Mouse (Mus musculus) heart, embryonic 14.5 days (tissue): ENCODE data around the gene C1qbp. TPM values are rescaled to one million over a fixed set of nuclear protein-coding genes. Genes with fewer than 3 reads are reported as not detected.
A peak's percentile ranks its signal among the peaks of the same experiment; 100 is the strongest.

Source experiments
- ATAC-seq: fragments of 200-750 bp; cut with Nextera tagmentation; 2 replicates; pipeline ENCODE4 v1.8.0; 2017; ENCODE audit warnings: low read depth, moderate TSS enrichment; ENCODE audit not compliant: insufficient number of reproducible peaks, insufficient read depth, low FRiP score
- H3K27ac ChIP-seq, 2 experiments: fragments of 200-500 bp in 1 of 2; fragments of 300-500 bp in 1 of 2; sonication (generic) in 1 of 2; replicated peaks in 1 of 2; 2 replicates each; pipeline ENCODE4 v1.5.1; 2012 to 2014; ENCODE audit warnings: low read depth in 2 of 2, low read length in 2 of 2, control low read depth in 1 of 2, mild to moderate bottlenecking in 1 of 2, mixed read lengths in 1 of 2; ENCODE audit not compliant: control insufficient read depth in 1 of 2, insufficient read depth in 1 of 2
- H3K27me3 ChIP-seq: fragments of 300-500 bp; sonication (generic); 2 replicates; pipeline ENCODE4 v1.6.1; 2014; ENCODE audit warnings: mild to moderate bottlenecking, low read length, control low read depth; ENCODE audit not compliant: control insufficient read depth, insufficient read depth
- H3K36me3 ChIP-seq: fragments of 300-500 bp; sonication (generic); 2 replicates; pipeline ENCODE4 v1.6.1; 2014; ENCODE audit warnings: mild to moderate bottlenecking, control low read depth, low read length, mixed read lengths; ENCODE audit not compliant: control insufficient read depth, insufficient read depth
- H3K4me1 ChIP-seq, 2 experiments: fragments of 200-500 bp in 1 of 2; fragments of 300-500 bp in 1 of 2; sonication (generic) in 1 of 2; 2 replicates each; pipeline ENCODE4 v1.6.1; 2012 to 2014; ENCODE audit warnings: low read length in 2 of 2, control low read depth in 1 of 2, mixed read lengths in 1 of 2; ENCODE audit not compliant: control insufficient read depth in 2 of 2, insufficient read depth in 2 of 2
- H3K4me2 ChIP-seq: fragments of 300-500 bp; sonication (generic); 2 replicates; pipeline ENCODE4 v1.6.1; 2014; ENCODE audit warnings: mild to moderate bottlenecking, low read length
- H3K4me3 ChIP-seq, 2 experiments: fragments of 200-500 bp in 1 of 2; fragments of 300-500 bp in 1 of 2; sonication (generic) in 1 of 2; 2 replicates each; pipeline ENCODE4 v1.5.1; 2012 to 2014; ENCODE audit warnings: low read length in 2 of 2, mild to moderate bottlenecking in 2 of 2, control low read depth in 1 of 2, low read depth in 1 of 2, moderate library complexity in 1 of 2; ENCODE audit not compliant: control insufficient read depth in 1 of 2, insufficient read depth in 1 of 2
- H3K9ac ChIP-seq: fragments of 300-500 bp; sonication (generic); 2 replicates; pipeline ENCODE4 v1.6.1; 2014; ENCODE audit warnings: mild to moderate bottlenecking, low read length
- H3K9me3 ChIP-seq: fragments of 300-500 bp; sonication (generic); 2 replicates; pipeline ENCODE4 v1.6.1; 2016; ENCODE audit warnings: low read length, control low read depth; ENCODE audit not compliant: control insufficient read depth
- WGBS: fragments of 180-500 bp; shearing (Covaris S2); extraction: QIAGEN DNeasy Blood & Tissue Kit; methylation state at CpG from one replicate; pipeline ENCODE4 v1.1.7; 2014; 5-methylcytosine and 5-hydroxymethylcytosine counted together
- polyA plus RNA-seq: library from polyadenylated mRNA; unstranded; fragments of >200 nt; fragmentation: Nextera tagmentation; extraction: Ambion mirVana; gene quantifications from 2 replicates; pipeline ENCODE4 v1.2.1, GENCODE M21; 2014

C1qbp gene
- polyA plus RNA-seq, 1 experiment from 2014 or later, result 244 TPM

- Histone ChIP-seq H3K4me1 (peaks cover 0 to 18% of the 10 kb centered on the region in 2 experiments; a peak in 2 of 4 replicates), H3K4me2 (no peak overlapping the region), H3K36me3 (peaks cover 29% of the 10 kb centered on the region), H3K27ac (no peak overlapping the region), H3K9me3 (no peaks in the 10 kb centered on the region), H3K27me3 (no peaks in the 10 kb centered on the region), H3K4me3 (no peak overlapping the region), H3K9ac (no peak overlapping the region)
- WGBS, result 83% methylated on average over 1 of the region's 1 CpGs
- ATAC-seq, result no peak
These were observed 34.2 kb upstream of the C1qbp start for GRCm38 (mm10) chr11:71017051-71017450.

GRCm38 (mm10) chr11:71012743-71013142 is 29.9 kb upstream of the C1qbp start:
- Histone ChIP-seq H3K27ac (no peak overlapping the region), H3K4me1 (peaks cover 0 to 2% of the 10 kb centered on the region in 2 experiments; a peak in 1 of 4 replicates), H3K36me3 (peaks cover 61% of the 10 kb centered on the region), H3K9ac (no peak overlapping the region), H3K27me3 (no peaks in the 10 kb centered on the region), H3K4me3 (no peak overlapping the region), H3K4me2 (no peak overlapping the region), H3K9me3 (no peaks in the 10 kb centered on the region)
- no peak for ATAC-seq
- 87% methylated on average over 7 of the region's 7 CpGs for WGBS

GRCm38 (mm10) chr11:71008321-71008720 is 25.5 kb upstream of the C1qbp start:
- no peak overlapping the region for H3K9ac ChIP-seq
- no peaks in the 10 kb centered on the region for H3K27me3 ChIP-seq
- no peak for ATAC-seq
- H3K4me3 ChIP-seq, result no peak overlapping the region
- no peak overlapping the region for H3K4me2 ChIP-seq
- 78% methylated on average over 3 of the region's 3 CpGs for WGBS
- H3K27ac ChIP-seq, result no peak overlapping the region
- no peaks in the 10 kb centered on the region for H3K9me3 ChIP-seq
- peaks cover 0 to 4% of the 10 kb centered on the region in 2 experiments; a peak in 2 of 4 replicates for H3K4me1 ChIP-seq
- H3K36me3 ChIP-seq, result peaks cover 60% of the 10 kb centered on the region

DNA sequence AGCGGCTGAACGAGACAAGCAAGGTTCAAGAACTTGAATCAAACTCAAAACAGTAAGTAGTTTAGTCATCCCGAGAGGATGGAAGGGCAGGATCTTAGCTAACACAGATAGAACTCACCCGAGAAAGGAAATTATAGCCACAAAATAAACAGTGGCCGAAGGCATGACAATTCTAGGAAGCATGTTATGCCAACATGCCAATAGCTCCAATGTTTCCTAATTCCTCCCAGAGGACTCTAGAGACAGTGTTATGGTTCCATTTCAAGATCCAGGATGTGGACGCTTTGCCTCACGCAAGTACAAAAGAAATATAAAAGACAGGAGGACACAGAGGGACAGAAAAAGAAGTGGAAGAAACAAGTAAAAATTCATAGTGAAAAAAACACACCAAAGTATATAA is 25.0 kb upstream of the C1qbp start:
- no peak for ATAC-seq
- Histone ChIP-seq H3K4me2 (no peak overlapping the region), H3K36me3 (peaks cover 57% of the 10 kb centered on the region), H3K4me1 (peaks cover 3 to 9% of the 10 kb centered on the region in 2 experiments; a peak in 3 of 4 replicates), H3K27ac (peak overlapping the region in 1 of 2 experiments; percentile 51; a peak in 2 of 4 replicates), H3K27me3 (no peaks in the 10 kb centered on the region), H3K9me3 (no peaks in the 10 kb centered on the region), H3K9ac (no peak overlapping the region), H3K4me3 (no peak overlapping the region)
- 75% methylated on average over 7 of the region's 7 CpGs for WGBS

DNA sequence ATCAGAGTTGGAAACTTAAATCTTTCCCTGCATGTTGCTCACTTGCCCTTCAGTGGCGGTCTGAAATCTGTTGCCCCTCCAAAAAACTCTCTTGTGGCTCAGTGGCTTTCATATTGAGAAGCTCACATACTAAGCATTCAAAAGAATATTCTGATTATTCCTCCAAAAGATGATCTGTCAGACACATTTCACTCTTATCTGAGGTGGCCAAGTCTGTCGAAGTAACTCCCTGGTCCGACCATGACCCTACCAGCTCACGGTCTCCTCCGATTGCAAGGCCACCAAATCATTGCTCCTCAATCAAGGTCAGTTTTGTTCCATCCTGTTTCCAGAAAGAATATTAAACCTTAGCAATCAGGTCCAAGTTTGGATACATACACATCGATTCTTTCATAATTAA is 24.2 kb upstream of the C1qbp start:
- ATAC-seq, result no peak
- H3K9me3 ChIP-seq, result no peaks in the 10 kb centered on the region
- H3K4me1 ChIP-seq, result peaks cover 3 to 17% of the 10 kb centered on the region in 2 experiments; a peak in 3 of 4 replicates
- no peak overlapping the region for H3K9ac ChIP-seq
- H3K36me3 ChIP-seq, result peaks cover 49% of the 10 kb centered on the region
- WGBS, result 89% methylated on average over 6 of the region's 6 CpGs
- H3K4me2 ChIP-seq, result no peak overlapping the region
- H3K27me3 ChIP-seq, result no peaks in the 10 kb centered on the region
- H3K4me3 ChIP-seq, result no peak overlapping the region
- H3K27ac ChIP-seq, result no peak overlapping the region; a peak in 1 of 4 replicates

DNA sequence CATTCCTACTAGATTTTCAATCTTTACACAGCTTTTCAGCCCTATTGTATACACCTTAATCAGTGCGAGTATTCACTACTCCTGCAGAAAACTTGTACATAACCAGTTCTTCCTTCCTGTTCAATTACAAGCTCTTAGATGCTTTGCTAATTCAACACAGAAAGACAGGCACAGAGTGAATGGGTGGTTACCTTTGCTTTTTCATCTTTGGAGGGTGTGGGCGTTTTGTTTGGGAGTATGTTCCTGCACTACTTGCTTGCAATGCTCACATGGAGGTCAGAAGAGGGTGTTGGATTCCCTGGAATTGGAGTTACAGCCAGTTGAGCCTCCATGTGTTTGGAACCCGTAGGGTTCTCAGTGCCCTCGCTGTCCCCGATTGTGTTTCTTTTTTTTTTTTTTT is 22.2 kb upstream of the C1qbp start:
- H3K27me3 ChIP-seq, result no peaks in the 10 kb centered on the region
- peaks cover 41% of the 10 kb centered on the region for H3K36me3 ChIP-seq
- H3K9me3 ChIP-seq, result no peaks in the 10 kb centered on the region
- 62% methylated on average over 5 of the region's 5 CpGs for WGBS
- H3K4me3 ChIP-seq, result peak overlapping the region in 1 of 2 experiments; percentile 86; a peak in 2 of 4 replicates
- no peak for ATAC-seq
- no peak overlapping the region for H3K27ac ChIP-seq
- H3K4me1 ChIP-seq, result peaks cover 3 to 17% of the 10 kb centered on the region in 2 experiments; a peak in 3 of 4 replicates
- peak overlapping the region; percentile 65 for H3K4me2 ChIP-seq
- H3K9ac ChIP-seq, result peak overlapping the region; percentile 22

GRCm38 (mm10) chr11:71004316-71004773 is 21.5 kb upstream of the C1qbp start, which contains the start of gene Dhx33:
TSS of gene Dhx33 (minus strand) at chr11:71004437.
- H3K27ac ChIP-seq, result peak within 1 kb of the TSS; percentile 44 to 84
- H3K9ac ChIP-seq, result peak within 1 kb of the TSS; percentile 79
- no peaks in the 10 kb centered on the region for H3K27me3 ChIP-seq
- peaks cover 3 to 17% of the 10 kb centered on the region in 2 experiments; a peak in 3 of 4 replicates for H3K4me1 ChIP-seq
- peak within 1 kb of the TSS; percentile 83 for H3K4me2 ChIP-seq
- ATAC-seq, result peak; percentile 98
- no peaks in the 10 kb centered on the region for H3K9me3 ChIP-seq
- H3K4me3 ChIP-seq, result peak within 1 kb of the TSS; percentile 67 to 86
- under 1% methylated on average over 34 of the region's 35 CpGs for WGBS
- H3K36me3 ChIP-seq, result peaks cover 41% of the 10 kb centered on the region
